Mouse (Mus musculus): Measurements from ENCODE around the gene Eefsec. TPM values are rescaled to one million over a fixed set of nuclear protein-coding genes. Genes with fewer than 3 reads are reported as not detected.

Eefsec gene
- polyA plus RNA-seq, 1 experiment = not detected

DNA sequence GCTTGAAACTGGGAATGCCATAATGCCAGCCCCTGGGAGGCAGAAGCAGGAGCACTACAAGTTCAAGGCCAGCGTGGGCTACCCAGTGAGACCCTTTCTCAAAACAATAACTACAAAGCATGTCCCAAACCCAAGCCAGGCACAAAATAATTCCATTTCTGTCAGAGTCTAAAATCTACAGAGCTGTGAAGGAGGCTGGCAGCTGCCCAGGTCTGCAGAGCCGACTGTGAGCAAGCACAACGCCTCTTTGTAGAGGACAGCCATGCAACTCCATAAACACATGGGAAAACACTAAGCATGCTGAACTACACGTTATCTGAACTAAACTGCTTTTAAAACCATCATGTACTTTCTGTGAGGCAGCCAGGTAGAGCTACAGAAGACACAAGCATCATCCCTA, 7.3 kb downstream of the Eefsec start:
- H3K27ac ChIP-seq (ENCODE audit: insufficient read depth, low read depth, low read length) = no peak overlapping the region
- no peak for TF ChIP-seq POLR2A (IDR thresholded peaks at IDR 0.05; ENCODE audit: insufficient read depth, low read depth, low read length)
- no peak for TF ChIP-seq CTCF (IDR thresholded peaks at IDR 0.05; ENCODE audit: insufficient read depth, low read depth, low read length)

GRCm38 (mm10) chr6:88435609-88436008, 10.7 kb downstream of the Eefsec start:
- H3K27ac ChIP-seq (ENCODE audit: insufficient read depth, low read depth, low read length) = no peak overlapping the region
- no peaks in the 10 kb centered on the region for H3K4me1 ChIP-seq (ENCODE audit: control insufficient read depth, insufficient read depth, low read length)
- H3K4me3 ChIP-seq (ENCODE audit: insufficient read depth, low read depth, low read length) = no peak overlapping the region
- 84% methylated on average over 7 of the region's 7 CpGs for WGBS
- TF ChIP-seq CTCF (IDR thresholded peaks at IDR 0.05; ENCODE audit: insufficient read depth, low read depth, low read length) (no peak), POLR2A (IDR thresholded peaks at IDR 0.05; ENCODE audit: insufficient read depth, low read depth, low read length) (no peak)

More for the DNA sequence above, 7.3 kb downstream of the Eefsec start:
- no peak overlapping the region for H3K4me3 ChIP-seq (ENCODE audit: insufficient read depth, low read depth, low read length)
- H3K4me1 ChIP-seq (ENCODE audit: control insufficient read depth, insufficient read depth, low read length) = no peaks in the 10 kb centered on the region
- 54% methylated on average over 4 of the region's 4 CpGs for WGBS

DNA sequence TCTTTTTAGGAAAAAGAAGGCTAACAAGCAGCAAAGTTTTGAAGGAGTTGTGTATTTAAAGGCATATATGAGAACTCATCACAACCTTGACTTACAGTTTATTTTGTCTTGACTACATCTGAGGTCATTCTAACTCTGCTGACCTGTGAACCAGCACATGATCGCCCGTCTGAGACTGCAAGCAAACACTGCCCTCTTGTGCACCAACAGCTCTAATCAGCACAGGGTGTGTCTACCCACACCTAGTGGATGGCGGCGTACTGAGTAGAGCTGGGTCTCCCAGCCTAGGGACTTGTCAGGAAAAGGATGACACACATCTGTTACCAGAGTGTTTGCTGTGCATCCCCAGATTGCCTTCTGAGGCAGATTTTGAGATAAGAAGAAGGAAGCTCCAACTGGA, 15.1 kb downstream of the Eefsec start:
- H3K4me1 ChIP-seq (ENCODE audit: control insufficient read depth, insufficient read depth, low read length) = no peaks in the 10 kb centered on the region
- TF ChIP-seq CTCF (IDR thresholded peaks at IDR 0.05; ENCODE audit: insufficient read depth, low read depth, low read length) (no peak), POLR2A (IDR thresholded peaks at IDR 0.05; ENCODE audit: insufficient read depth, low read depth, low read length) (no peak)
- no peak overlapping the region for H3K4me3 ChIP-seq (ENCODE audit: insufficient read depth, low read depth, low read length)
- WGBS = 48% methylated on average over 4 of the region's 4 CpGs
- no peak overlapping the region for H3K27ac ChIP-seq (ENCODE audit: insufficient read depth, low read depth, low read length)

GRCm38 (mm10) chr6:88416130-88416758, 30.1 kb downstream of the Eefsec start:
- no peak overlapping the region for H3K4me3 ChIP-seq (ENCODE audit: insufficient read depth, low read depth, low read length)
- 77% methylated on average over 7 of the region's 7 CpGs for WGBS
- H3K27ac ChIP-seq (ENCODE audit: insufficient read depth, low read depth, low read length) = no peak overlapping the region
- no peak for TF ChIP-seq CTCF (IDR thresholded peaks at IDR 0.05; ENCODE audit: insufficient read depth, low read depth, low read length)
- 0 out of 2 replicates have a peak, but pooled peaks cover 2% of the 10 kb centered on the region for H3K4me1 ChIP-seq (ENCODE audit: control insufficient read depth, insufficient read depth, low read length)

GRCm38 (mm10) chr6:88412604-88413003, 33.7 kb downstream of the Eefsec start:
- H3K4me1 ChIP-seq (ENCODE audit: control insufficient read depth, insufficient read depth, low read length) = peaks cover 11% of the 10 kb centered on the region
- no peak overlapping the region for H3K27ac ChIP-seq (ENCODE audit: insufficient read depth, low read depth, low read length)
- TF ChIP-seq POLR2A (IDR thresholded peaks at IDR 0.05; ENCODE audit: insufficient read depth, low read depth, low read length) (no peak), CTCF (IDR thresholded peaks at IDR 0.05; ENCODE audit: insufficient read depth, low read depth, low read length) (no peak)
- 72% methylated on average over 2 of the region's 2 CpGs for WGBS
- H3K4me3 ChIP-seq (ENCODE audit: insufficient read depth, low read depth, low read length) = no peak overlapping the region

DNA sequence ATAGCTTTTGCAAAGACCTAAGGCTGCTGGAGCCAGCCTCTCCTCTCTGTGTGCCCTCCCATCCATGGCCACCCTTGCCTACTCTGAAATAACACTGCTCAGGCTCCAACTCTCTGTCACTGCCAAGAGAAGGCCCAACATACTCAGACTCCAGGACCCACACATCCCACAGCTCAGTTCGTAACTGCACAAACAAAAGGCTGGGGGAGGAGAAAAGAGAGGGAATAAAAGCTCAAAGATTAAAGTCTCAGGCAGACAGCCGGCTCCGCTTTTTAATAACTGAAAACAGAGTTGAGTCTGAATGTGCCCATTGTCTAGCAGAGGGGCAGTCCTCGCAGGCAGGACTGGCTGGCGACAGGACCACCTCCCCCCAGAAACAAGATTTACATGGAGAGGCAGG, 36.8 kb downstream of the Eefsec start:
- 29% methylated on average over 5 of the region's 5 CpGs for WGBS
- Histone ChIP-seq H3K4me1 (ENCODE audit: control insufficient read depth, insufficient read depth, low read length) (peaks cover 9% of the 10 kb centered on the region), H3K4me3 (ENCODE audit: insufficient read depth, low read depth, low read length) (no peak overlapping the region), H3K27ac (ENCODE audit: insufficient read depth, low read depth, low read length) (no peak overlapping the region)
- TF ChIP-seq POLR2A (IDR thresholded peaks at IDR 0.05; ENCODE audit: insufficient read depth, low read depth, low read length) (no peak), CTCF (IDR thresholded peaks at IDR 0.05; ENCODE audit: insufficient read depth, low read depth, low read length) (no peak)

- Histone ChIP-seq H3K27ac (ENCODE audit: insufficient read depth, low read depth, low read length) (no peak overlapping the region), H3K4me1 (ENCODE audit: control insufficient read depth, insufficient read depth, low read length) (no peaks in the 10 kb centered on the region), H3K4me3 (ENCODE audit: insufficient read depth, low read depth, low read length) (no peak overlapping the region)
- WGBS = 68% methylated on average over 6 of the region's 6 CpGs
- TF ChIP-seq CTCF (IDR thresholded peaks at IDR 0.05; ENCODE audit: insufficient read depth, low read depth, low read length) (no peak), POLR2A (IDR thresholded peaks at IDR 0.05; ENCODE audit: insufficient read depth, low read depth, low read length) (no peak)
These were observed 45.9 kb downstream of the Eefsec start for GRCm38 (mm10) chr6:88400451-88400850.

- Histone ChIP-seq H3K4me3 (ENCODE audit: insufficient read depth, low read depth, low read length) (no peak overlapping the region), H3K4me1 (ENCODE audit: control insufficient read depth, insufficient read depth, low read length) (no peaks in the 10 kb centered on the region; the same call in 1 of the 2 replicates), H3K27ac (ENCODE audit: insufficient read depth, low read depth, low read length) (no peak overlapping the region)
- TF ChIP-seq CTCF (IDR thresholded peaks at IDR 0.05; ENCODE audit: insufficient read depth, low read depth, low read length) (no peak), POLR2A (IDR thresholded peaks at IDR 0.05; ENCODE audit: insufficient read depth, low read depth, low read length) (no peak)
- 72% methylated on average over 2 of the region's 2 CpGs for WGBS
These were observed 48.4 kb downstream of the Eefsec start for GRCm38 (mm10) chr6:88397985-88398384.

DNA sequence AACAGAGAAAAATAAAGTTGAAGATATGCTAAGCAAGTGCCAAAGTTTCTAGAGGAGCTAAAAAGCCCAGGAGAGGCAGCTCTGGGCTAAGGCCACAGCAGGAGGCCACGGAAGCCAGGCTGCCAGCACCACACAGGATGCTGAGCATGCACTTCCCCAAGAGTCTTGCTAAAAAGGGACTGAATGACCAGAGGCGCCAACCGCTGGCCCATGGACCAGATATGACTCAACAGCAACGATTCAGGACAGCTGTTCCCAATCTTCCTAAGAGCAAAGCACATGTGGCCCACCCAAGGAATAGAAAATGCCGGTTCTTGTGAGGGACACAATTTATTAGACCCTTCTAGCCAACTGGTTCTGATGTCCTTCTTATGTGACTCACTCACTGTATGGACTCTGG, 57.4 kb downstream of the Eefsec start:
- TF ChIP-seq POLR2A (IDR thresholded peaks at IDR 0.05; ENCODE audit: insufficient read depth, low read depth, low read length) = no peak
- TF ChIP-seq CTCF (IDR thresholded peaks at IDR 0.05; ENCODE audit: insufficient read depth, low read depth, low read length) = no peak
- Histone ChIP-seq H3K27ac (ENCODE audit: insufficient read depth, low read depth, low read length) (no peak overlapping the region), H3K4me3 (ENCODE audit: insufficient read depth, low read depth, low read length) (no peak overlapping the region), H3K4me1 (ENCODE audit: control insufficient read depth, insufficient read depth, low read length) (peaks cover 5% of the 10 kb centered on the region)
- WGBS = 80% methylated on average over 5 of the region's 5 CpGs
